Mouse (Mus musculus): Measurements from ENCODE around the gene Jmjd6. TPM values are rescaled to one million over a fixed set of nuclear protein-coding genes. Genes with fewer than 3 reads are reported as not detected.
A peak's percentile ranks its signal among the peaks of the same experiment; 100 is the strongest.
"Not testable (repeated sequence)": the region's sequence is repeated elsewhere in the genome, so short reads cannot be mapped to it uniquely, and the experiment has no call there.

Gene Jmjd6
- polyA plus RNA-seq, 1 experiment from 2014 or later: 74.7 TPM

DNA sequence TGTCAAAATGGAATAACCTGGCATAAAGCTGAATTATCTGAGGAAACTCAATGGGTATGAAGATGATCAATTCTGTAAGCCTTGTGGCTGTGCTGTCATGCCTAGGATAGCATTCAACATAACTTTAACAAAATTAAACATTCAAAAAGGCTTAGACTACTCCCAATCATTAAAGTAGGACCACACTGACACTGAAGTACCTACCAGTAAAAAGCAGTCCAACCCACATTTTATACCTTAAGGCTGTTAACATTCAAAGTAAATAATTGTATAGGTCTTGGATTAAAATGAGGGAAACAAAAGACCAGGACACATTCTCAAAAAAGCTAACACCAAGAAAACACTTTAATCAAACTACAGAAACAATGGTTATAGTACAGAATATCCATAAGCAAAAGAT lies 6.3 kb upstream of the Jmjd6 start:
- Histone ChIP-seq H3K27me3 (no peaks in the 10 kb centered on the region), H3K4me1 (replicated peaks) (peaks cover 33% of the 10 kb centered on the region), H3K4me2 (no peak overlapping the region), H3K4me3 (no peak overlapping the region), H3K36me3 (peaks cover 31% of the 10 kb centered on the region), H3K9me3 (no peaks in the 10 kb centered on the region), H3K27ac (no peak overlapping the region), H3K9ac (no peak overlapping the region)
- no peak for ATAC-seq (ENCODE audit: low FRiP score)

DNA sequence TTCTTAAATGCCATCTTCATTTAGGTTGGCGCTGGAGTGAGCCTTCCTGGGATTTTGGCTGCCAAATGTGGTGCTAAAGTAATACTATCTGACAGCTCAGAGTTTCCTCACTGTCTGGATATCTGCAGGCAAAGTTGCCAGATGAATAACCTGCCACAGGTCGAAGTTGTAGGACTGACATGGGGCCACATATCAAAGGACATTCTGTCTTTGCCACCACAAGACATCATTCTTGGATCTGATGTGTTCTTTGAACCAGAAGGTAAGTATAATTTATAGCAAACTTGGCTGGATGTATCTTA lies 5.6 kb upstream of the Jmjd6 start:
- H3K9ac ChIP-seq; H3K27ac ChIP-seq; H3K27me3 ChIP-seq; H3K4me2 ChIP-seq; H3K9me3 ChIP-seq; ATAC-seq (ENCODE audit: low FRiP score); H3K4me3 ChIP-seq: not testable (repeated sequence)
- Histone ChIP-seq H3K36me3 (peaks cover 31% of the 10 kb centered on the region), H3K4me1 (replicated peaks) (peaks cover 35% of the 10 kb centered on the region)
- 79% methylated on average over 2 of the region's 2 CpGs for WGBS

DNA sequence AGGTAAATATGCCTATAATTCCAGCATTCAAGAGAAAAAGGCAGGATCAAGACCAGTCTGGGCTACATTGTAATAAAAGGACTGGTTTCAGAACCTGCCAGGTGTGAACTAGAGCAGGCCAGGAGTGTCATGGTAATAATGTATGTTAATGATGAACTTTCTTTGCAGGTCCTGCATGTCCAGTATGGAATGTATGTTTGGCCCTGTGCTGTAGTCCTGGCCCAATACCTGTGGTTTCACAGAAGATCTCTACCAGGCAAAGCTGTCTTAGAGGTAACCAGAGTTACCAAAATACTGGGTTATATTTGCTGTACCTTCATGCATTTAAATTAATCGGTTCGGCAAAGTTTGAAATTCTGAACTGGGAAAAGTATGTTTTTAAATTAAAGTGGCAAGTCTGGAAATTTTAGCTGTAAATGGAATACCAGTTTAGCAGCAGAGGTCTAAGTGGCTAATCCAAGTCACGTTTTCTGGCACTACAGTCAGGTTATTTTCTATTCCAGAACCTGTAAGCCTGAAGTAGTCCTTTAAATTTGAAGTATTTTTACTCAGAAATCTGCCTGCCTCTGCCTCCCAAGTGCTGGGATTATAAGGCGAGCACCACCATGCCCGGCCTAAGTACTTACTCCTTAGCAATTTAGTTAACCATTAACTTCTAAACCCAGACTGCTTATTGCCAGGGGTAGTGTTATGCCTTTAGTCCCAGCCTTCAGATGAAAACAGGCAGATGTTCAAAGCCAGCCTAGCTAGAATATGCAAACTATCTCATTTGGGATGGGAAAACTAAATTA lies 5.0 kb upstream of the Jmjd6 start:
- Histone ChIP-seq H3K4me3 (no peak overlapping the region), H3K9ac (no peak overlapping the region), H3K27me3 (no peaks in the 10 kb centered on the region), H3K36me3 (peaks cover 31% of the 10 kb centered on the region), H3K4me1 (replicated peaks) (peaks cover 36% of the 10 kb centered on the region), H3K9me3 (no peaks in the 10 kb centered on the region), H3K27ac (no peak overlapping the region), H3K4me2 (no peak overlapping the region)
- 82% methylated on average over 5 of the region's 5 CpGs for WGBS
- no peak for ATAC-seq (ENCODE audit: low FRiP score)

DNA sequence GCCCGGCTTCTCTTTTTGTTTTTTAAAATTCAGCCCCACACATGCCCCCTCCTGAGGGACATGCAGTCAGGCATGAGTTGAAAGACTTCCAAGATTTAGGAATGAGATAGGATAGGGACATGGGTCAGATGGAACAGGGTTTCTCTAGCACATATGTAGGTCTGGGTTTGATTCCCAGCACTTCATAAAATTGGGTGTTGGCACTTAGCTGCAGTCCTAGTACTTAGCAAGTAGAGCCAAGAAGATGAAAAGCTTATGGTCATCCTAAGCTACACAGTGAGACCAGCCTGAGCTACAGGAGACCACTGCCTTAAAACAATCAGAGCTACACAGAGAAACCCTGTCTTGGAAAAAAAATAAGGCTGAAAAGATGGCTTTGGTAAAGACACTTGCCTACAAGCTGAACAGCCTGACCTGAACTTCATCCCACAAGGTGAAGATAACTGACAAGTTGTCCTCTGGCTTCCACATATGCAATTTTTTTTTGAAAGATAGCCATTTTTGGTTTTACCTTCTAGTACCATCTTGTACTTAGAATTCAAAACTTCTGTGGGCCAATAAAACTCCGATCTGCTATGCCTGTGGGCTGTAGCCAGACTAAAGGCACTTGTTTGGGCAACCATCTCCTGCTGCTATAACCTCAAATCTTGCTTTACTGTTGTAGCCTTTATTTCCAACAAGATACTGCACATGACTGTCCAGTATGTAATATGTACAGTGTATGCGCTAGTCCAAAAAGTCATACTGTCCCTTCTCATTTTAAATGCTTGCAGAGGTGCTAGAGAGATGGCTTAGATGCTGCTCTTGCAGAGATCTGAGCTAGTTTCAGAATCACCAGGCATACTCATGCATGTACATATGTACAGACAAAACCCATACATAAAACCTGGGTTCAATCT lies 4.2 kb upstream of the Jmjd6 start:
- WGBS: 93% methylated on average over 3 of the region's 3 CpGs
- H3K4me2 ChIP-seq: no peak overlapping the region
- peaks cover 36% of the 10 kb centered on the region for H3K4me1 ChIP-seq (replicated peaks)
- H3K36me3 ChIP-seq: peaks cover 31% of the 10 kb centered on the region
- H3K4me3 ChIP-seq: no peak overlapping the region
- H3K27me3 ChIP-seq: no peaks in the 10 kb centered on the region
- H3K27ac ChIP-seq: no peak overlapping the region
- no peak overlapping the region for H3K9ac ChIP-seq
- no peak for ATAC-seq (ENCODE audit: low FRiP score)
- H3K9me3 ChIP-seq: no peaks in the 10 kb centered on the region

DNA sequence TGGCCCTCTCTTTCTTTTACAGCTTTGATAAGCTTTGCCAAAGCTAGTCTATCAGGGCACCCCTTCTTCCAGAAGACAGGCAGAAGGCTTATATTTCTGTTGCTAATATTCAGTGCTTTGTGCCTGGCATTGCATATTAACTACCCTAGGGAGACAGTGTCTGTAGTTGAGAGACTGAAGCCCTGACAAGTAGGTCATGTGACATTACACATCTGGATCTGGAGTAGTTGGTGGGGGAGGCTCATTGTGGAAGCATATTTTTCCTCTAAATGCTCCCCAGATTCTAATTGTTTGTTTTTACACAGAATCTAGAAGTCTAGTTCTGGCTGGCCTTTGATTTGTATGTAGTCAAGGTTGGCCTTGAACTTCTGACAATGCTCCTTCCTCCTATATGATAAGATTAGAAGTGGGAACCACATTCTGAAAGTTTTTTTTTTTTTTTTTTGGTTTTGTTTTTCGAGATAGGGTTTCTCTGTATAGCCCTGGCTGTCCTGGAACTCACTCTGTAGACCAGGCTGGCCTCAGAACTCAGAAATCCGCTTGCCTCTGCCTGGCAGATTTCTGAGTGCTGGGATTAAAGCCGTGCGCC lies 3.4 kb upstream of the Jmjd6 start:
- Histone ChIP-seq H3K27ac (no peak overlapping the region), H3K4me3 (no peak overlapping the region), H3K4me1 (replicated peaks) (peaks cover 43% of the 10 kb centered on the region), H3K4me2 (no peak overlapping the region), H3K27me3 (no peaks in the 10 kb centered on the region), H3K9ac (no peak overlapping the region), H3K36me3 (peaks cover 31% of the 10 kb centered on the region), H3K9me3 (no peaks in the 10 kb centered on the region)
- no peak for ATAC-seq (ENCODE audit: low FRiP score)
- 80% methylated on average over 4 of the region's 4 CpGs for WGBS

DNA sequence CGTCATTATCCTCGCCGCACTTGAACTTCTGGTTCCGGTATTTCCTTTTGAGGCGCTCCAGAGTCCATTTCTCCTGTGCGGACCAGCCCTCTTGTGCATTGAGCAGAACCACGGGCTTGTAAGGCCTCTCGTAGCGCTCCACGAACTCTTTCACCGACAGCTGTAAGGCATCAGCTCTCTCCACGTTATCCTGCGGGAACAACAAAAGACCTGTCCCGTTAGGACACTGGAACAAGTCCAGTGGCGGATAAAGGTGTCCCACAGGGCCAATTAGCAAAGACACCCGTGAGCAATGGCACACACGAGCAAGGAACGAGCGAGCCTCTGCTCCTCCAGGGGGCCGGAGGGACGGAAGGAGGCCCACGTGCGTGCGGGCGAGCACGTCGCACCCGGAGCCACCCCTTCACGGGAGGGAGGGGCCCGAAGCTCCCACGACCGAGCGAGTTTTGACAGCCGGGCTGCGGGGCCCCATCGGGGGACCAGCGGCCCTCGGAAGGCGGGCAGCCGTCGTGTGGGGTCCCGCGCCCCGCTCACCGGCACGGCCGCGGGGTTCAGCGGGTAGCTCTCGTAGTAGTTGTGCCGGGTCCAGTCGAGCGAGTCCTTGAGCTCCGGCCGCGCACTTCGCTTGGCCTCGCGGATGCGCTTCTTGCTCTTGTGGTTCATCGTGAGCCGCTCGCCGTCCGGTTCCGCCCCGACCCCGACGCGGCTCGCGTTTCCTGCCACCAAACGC lies 553 bp downstream of the Jmjd6 start:
- Histone ChIP-seq H3K27ac (peak overlapping the region; percentile 98), H3K4me1 (replicated peaks) (peaks cover 57% of the 10 kb centered on the region), H3K27me3 (no peaks in the 10 kb centered on the region), H3K9ac (peak overlapping the region; percentile 91), H3K9me3 (no peaks in the 10 kb centered on the region), H3K4me2 (peak overlapping the region; percentile 83), H3K36me3 (peaks cover 39% of the 10 kb centered on the region), H3K4me3 (peak overlapping the region; percentile 81)
- under 1% methylated on average over 73 of the region's 73 CpGs for WGBS
- peak; percentile 75 for ATAC-seq (ENCODE audit: low FRiP score)

DNA sequence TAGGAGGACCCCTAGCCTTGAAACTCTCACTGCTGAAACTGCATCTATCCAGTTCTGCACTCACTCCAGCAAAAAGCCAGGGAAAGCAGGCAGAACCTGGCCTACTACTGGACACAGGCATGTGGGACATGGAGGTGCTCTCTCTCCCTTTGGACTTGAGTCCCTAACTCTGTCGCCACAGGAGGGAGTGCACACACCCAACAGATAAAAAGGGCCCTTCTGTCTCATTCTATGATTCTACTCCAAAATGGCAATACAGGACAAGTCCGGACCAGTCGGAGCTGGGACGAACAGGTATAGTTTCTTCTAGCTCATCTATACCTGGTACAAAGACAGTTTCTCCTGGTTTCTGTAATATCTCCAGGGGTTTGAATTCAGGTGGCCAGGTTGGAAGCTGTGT lies 2.5 kb downstream of the Jmjd6 start:
- Histone ChIP-seq H3K27me3 (no peaks in the 10 kb centered on the region), H3K27ac (no peak overlapping the region), H3K4me3 (peak overlapping the region; percentile 81), H3K4me1 (replicated peaks) (peaks cover 51% of the 10 kb centered on the region), H3K4me2 (peak overlapping the region; percentile 83), H3K9ac (peak overlapping the region; percentile 91), H3K36me3 (peaks cover 54% of the 10 kb centered on the region), H3K9me3 (no peaks in the 10 kb centered on the region)
- 87% methylated on average over 4 of the region's 4 CpGs for WGBS
- no peak for ATAC-seq (ENCODE audit: low FRiP score)

DNA sequence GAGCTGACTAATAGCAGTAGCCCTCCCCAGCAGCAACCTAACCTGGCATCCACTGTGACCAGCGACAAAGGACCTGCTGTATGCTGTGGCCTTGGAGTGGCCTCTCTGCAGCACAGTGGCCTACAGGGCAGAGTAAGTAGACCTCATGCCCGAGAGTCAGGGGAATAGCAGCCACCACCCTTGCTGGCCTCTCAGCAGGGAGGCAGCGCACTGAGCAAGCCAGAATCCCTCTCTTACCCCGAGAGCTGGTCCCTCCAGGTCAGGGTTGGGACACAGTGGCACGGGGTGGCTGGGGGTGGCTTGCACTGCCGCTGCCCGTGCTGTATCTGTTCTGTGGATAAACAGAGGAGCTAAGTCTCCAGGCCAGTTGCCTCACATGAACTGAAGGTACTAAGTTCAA lies 3.6 kb downstream of the Jmjd6 start:
- Histone ChIP-seq H3K9ac (peak overlapping the region; percentile 60), H3K4me1 (replicated peaks) (peaks cover 47% of the 10 kb centered on the region), H3K4me2 (peak overlapping the region; percentile 27; the same call in 1 of the 2 replicates), H3K36me3 (peaks cover 66% of the 10 kb centered on the region), H3K27me3 (no peaks in the 10 kb centered on the region), H3K4me3 (no peak overlapping the region), H3K27ac (no peak overlapping the region; the same call in 1 of the 2 replicates), H3K9me3 (no peaks in the 10 kb centered on the region)
- ATAC-seq (ENCODE audit: low FRiP score): no peak
- 81% methylated on average over 7 of the region's 7 CpGs for WGBS

DNA sequence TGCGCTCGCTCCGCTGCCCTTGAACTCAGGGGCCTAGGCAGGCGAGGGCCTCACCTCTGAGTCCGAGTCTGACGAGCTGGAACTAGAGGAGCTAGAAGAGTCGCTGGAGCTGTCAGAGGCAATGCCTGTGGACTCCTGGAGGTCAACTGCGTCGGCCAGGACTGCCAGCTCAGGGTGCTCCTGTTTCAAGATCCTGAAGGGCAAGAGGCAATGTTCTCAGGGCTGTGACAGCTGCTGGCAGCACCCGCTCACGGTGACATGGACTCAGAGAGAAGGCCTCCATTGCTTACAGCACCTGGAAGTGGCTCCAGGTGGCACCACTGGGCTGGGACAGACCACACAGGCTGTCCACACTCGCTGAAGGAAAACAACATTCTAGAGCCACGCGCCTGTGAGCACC lies 4.3 kb downstream of the Jmjd6 start:
- ATAC-seq (ENCODE audit: low FRiP score): no peak
- Histone ChIP-seq H3K27ac (no peak overlapping the region), H3K27me3 (no peaks in the 10 kb centered on the region), H3K4me2 (no peak overlapping the region), H3K9me3 (no peaks in the 10 kb centered on the region), H3K4me3 (no peak overlapping the region), H3K9ac (peak overlapping the region; percentile 60; the same call in 1 of the 2 replicates), H3K4me1 (replicated peaks) (peaks cover 40% of the 10 kb centered on the region), H3K36me3 (peaks cover 72% of the 10 kb centered on the region)
- WGBS: 87% methylated on average over 14 of the region's 14 CpGs

DNA sequence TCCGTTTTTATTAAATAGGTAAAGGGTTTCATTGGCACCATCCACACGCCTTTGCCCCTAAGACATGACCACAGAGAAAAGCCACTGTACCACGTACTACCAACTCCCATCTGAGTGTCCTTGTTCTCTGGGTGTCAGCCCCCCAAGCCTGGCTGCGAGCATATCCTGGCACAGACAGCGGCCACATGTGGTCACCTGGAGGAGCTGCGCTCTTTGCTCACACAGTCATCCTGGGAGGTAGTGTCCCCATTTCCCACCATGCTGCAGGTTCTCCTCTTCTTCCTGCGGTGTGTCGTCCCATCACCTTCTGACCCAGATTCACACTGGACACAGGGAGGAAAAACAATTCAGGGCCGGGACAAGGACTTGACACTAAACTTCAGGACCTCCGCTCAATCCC lies 5.8 kb downstream of the Jmjd6 start:
- Histone ChIP-seq H3K27me3 (no peaks in the 10 kb centered on the region), H3K4me1 (replicated peaks) (peaks cover 47% of the 10 kb centered on the region), H3K36me3 (peaks cover 83% of the 10 kb centered on the region), H3K4me2 (no peak overlapping the region), H3K4me3 (no peak overlapping the region), H3K9me3 (no peaks in the 10 kb centered on the region), H3K9ac (no peak overlapping the region), H3K27ac (no peak overlapping the region)
- no peak for ATAC-seq (ENCODE audit: low FRiP score)
- WGBS: 95% methylated on average over 10 of the region's 10 CpGs

DNA sequence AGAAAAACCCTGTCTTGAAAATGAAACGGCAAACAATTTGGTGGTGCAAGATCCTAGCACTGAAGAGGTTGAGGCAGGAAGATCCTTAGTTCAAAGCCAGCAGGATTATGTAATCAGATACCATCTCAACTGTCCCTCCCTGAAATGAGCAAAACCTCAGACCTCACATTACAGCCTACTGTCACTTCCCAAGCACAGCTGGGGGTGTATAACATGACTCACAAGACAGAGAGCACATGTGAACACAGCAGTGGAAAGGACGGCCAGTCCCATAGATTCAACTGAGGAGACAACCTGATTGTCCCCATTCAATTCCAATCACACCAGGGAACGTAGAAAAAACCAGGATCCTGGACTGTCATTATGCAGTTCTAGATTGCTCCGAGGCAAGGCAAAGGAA lies 7.0 kb downstream of the Jmjd6 start:
- Histone ChIP-seq H3K27ac (no peak overlapping the region), H3K27me3 (no peaks in the 10 kb centered on the region), H3K9ac (no peak overlapping the region), H3K36me3 (peaks cover 85% of the 10 kb centered on the region), H3K4me3 (no peak overlapping the region), H3K4me1 (replicated peaks) (peaks cover 39% of the 10 kb centered on the region), H3K4me2 (no peak overlapping the region), H3K9me3 (no peaks in the 10 kb centered on the region)
- 86% methylated on average over 4 of the region's 4 CpGs for WGBS
- ATAC-seq (ENCODE audit: low FRiP score): no peak

DNA sequence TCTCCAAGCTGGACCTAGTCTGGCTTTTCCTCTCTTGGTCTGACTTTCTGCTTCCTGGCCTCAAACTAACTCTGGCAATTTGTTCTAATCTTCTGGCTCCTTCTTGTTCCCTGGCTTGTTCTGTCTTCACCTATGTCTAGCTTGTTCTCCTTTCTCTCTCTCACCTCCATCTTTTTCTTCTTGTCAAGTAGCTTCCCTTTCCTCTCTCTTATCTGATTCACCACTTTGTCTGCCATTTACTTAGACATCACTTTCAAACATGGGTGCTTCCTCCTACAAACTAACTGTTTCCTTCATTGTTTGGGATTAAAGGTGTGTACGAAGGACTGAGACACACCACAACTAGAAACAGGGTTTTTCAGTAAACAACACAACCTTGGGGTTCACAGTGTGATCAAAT lies 8.3 kb downstream of the Jmjd6 start:
- H3K4me1 ChIP-seq (replicated peaks): peaks cover 26% of the 10 kb centered on the region
- H3K36me3 ChIP-seq: peaks cover 78% of the 10 kb centered on the region
- no peak overlapping the region for H3K9ac ChIP-seq

More for the DNA sequence above, 8.3 kb downstream of the Jmjd6 start:
- Histone ChIP-seq H3K27ac (no peak overlapping the region), H3K4me2 (no peak overlapping the region), H3K9me3 (no peaks in the 10 kb centered on the region), H3K4me3 (no peak overlapping the region), H3K27me3 (no peaks in the 10 kb centered on the region)
- ATAC-seq (ENCODE audit: low FRiP score): no peak
- WGBS: 94% methylated on average over 1 of the region's 1 CpGs
